Mouse (Mus musculus) heart, postnatal 4 days (tissue): ENCODE data around the gene Trmt112. TPM values are rescaled to one million over a fixed set of nuclear protein-coding genes. Genes with fewer than 3 reads are reported as not detected.
"Not testable (repeated sequence)": the region's sequence is repeated elsewhere in the genome, so short reads cannot be mapped to it uniquely, and the experiment has no call there.

Experiments
- DNase-seq: peaks from one replicate; pipeline ENCODE4 v3.0.0; 2021
- total RNA-seq, 2 experiments: library from RNA; stranded (reverse); gene quantifications; 2 replicates each; pipeline ENCODE4 v1.2.3; 2021

Trmt112 gene
- 10 to 100 TPM; 34.4 to 35.5 TPM for total RNA-seq

DNA sequence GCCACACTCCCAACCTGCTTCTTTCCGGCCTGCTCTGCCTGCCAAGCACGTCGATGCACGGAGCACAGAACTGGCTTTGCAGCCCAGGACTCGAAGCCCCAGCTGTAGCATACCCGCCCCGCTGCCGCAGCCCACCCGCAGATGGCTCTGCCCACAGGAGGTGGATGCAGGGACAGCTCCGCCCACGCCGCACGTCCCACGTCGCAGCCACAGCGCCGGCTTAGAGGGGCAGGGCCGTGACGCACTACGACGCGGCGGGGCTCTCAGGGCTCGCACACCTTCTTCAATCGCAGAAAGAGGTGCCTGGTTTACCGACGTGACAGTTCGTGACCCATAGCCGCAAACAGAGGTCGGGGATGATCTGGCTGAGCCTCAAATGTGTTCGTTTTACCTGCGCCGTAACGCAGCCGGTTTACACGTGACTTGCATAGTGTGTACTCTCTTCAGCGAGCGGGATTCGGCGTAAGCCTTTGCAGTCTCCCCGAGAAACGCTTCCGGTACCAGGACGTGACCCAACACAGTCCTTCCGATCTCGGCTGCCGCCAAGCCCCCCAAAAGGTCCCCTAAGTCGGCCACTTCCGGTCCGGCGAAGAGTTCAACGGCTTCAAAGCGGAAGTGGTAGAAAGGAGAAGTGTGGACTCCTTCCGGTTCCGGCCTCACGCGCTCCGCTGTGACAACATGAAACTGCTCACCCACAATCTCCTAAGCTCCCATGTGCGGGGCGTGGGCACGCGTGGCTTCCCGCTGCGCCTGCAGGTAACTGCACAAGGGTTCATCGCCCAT, at the start of gene Trmt112, which contains the start of gene Prdx5:
Gene Trmt112, plus strand, starts transcription at position 192 of the 783 bp plus-strand sequence.
Gene Prdx5, minus strand, starts transcription at position 600 of the 783 bp plus-strand sequence.
- DNase-seq: peak; percentile 90

- DNase-seq: no peak
Measured at GRCm38 (mm10) chr19:6859971-6860370, 49.5 kb upstream of the Trmt112 start.

DNA sequence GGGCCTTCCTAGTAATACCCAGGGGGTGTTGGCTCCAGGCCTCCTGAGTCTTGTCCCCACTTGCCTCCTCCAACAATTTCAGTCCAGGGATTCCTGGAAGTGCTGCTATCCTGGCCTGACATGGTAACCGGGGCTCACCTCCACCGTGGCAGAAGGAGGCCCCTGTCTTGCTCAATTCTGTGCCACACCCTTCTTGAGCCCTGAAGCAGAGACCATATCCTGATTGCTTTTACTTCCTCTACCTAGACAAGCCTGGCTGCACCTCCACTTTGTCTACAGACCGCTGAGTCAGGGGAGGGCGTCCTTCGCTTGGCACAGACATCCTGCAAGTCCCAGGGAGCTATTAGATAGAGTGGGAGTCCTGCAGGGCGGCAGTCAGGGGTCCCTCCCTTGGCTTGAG, 48.8 kb upstream of the Trmt112 start:
- DNase-seq: no peak

DNA sequence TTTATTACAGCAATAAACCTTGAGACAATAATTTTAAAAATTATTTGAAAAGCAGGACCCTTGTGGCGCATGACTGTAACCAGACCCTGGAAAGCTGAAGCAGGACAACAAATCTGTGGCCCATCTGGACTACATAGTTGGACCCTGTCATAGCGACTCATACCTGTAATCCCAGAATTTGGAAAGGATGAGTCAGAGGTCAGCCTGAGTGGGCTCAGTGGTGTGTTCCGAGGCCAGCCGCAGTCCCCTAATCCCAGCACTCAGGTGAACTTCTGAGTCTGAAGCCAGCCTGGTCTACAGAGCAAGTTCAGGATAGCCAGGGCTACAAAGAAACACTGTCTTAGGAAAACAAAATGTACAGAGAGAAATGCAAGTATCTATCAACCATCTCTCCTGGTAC, 48.0 kb upstream of the Trmt112 start:
- no peak for DNase-seq

DNA sequence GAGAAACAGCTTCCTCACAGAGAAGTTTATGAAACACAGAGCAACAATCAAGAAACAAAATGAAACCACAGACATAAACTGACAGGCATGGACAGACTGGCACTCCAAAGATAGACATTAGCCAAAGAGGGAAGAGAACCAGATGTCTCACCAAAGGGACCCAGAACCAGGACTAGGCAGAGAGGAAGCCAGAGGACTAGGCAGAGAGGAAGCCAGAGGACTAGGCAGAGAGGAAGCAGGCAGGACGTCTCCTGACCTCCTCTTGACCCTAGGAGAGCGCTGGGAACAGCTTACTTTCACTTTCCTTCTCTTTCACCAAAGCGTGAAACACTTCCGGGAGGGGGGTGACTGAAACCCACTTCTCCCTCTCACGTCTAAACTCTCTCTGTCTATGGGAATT, 40.1 kb upstream of the Trmt112 start:
- DNase-seq: peak; percentile 50

DNA sequence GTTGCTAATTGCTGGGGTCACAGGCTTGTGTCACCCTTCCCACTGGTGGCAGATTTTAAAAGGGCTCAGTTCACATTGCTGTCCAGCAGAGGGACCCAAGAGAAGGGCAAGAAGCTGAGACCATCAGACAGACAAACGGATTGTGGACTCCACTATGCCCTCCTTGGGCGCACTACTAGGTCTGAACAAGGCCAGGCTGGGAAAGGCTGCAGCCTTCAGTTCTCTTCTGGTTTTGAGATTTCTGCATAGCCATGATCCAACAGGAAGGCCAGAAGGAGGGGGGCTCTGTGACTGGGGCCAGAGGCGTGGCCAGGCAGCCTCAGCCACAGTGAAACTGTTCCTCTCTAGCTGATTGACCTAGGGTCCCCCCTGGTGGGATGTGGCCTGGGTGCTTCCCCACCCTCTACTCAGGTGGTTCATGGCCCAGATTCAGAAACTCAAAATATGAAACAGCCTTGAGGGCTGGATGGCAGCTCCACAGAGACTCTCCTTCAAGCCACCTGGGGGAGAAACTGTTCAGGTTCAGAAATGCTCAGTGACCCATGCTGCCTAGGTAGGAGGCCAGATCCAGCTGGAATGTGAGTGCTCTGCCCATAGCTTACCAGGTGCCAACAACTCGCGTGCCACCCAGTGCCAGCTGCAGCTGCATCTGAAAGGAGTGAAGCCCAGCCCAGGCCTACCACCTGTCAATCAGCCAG, 37.8 kb upstream of the Trmt112 start:
- no peak for DNase-seq

- DNase-seq: no peak
Measured at GRCm38 (mm10) chr19:6872701-6873100, 36.8 kb upstream of the Trmt112 start.

DNA sequence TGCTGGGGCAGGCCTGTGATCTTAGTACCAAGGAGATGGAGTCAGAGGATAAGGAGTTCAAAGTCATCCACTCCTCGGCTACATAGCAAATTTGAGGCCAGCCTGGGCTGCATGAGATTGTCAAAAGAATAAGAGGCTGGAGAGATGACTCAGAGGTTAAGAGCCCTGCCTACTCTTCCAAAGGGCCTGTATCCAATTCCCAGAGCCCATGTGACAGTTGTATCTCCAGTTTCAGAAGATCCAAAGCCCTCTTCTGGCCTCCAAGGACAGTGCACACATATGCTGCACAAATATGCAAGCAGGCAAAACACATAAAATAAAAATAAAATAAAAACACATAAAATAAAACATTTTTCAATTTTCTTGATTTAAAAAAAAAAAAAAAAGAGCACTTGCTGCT, 35.2 kb upstream of the Trmt112 start:
- no peak for DNase-seq

GRCm38 (mm10) chr19:6875834-6876233, 33.7 kb upstream of the Trmt112 start:
- DNase-seq: no peak

GRCm38 (mm10) chr19:6876799-6877198, 32.7 kb upstream of the Trmt112 start:
- no peak for DNase-seq

- DNase-seq: no peak
Measured at GRCm38 (mm10) chr19:6877965-6878364, 31.5 kb upstream of the Trmt112 start.

- DNase-seq: no peak
Measured at GRCm38 (mm10) chr19:6892512-6892911, 17.0 kb upstream of the Trmt112 start.

- DNase-seq: no peak
Measured at GRCm38 (mm10) chr19:6893731-6894451, 15.6 kb upstream of the Trmt112 start.

DNA sequence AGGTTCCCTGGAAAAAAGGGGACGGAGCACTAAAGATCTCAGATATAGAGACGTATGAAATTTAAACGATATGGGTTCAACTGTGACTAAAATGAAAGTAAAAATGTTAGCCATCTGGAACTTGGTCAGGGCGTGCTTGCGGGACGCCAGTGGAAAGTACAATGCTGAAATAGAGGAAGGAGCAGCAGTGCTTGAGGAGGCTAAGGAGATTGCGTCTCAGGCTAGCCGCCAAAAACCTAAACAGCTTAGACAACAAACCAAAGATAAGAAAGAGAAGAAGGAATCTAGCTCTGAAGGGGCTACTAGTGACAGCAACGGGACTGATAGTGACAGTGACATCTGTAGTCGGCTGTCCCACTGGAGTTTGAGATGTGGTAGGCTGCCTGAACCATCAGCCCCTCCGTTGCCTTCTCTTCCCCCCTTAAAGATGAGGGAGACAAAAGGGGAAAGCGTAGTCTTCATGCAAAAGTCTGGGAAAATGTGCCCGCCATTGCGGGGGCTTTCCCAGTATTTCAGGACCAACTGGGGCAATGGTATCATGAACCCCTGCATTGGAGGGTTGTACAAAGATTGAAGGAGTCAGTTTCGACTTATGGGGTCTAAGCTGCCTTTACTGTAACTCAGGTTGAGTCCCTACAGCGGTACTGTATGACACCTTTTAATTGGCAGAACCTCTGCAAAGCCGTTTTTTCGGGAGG, 13.7 kb upstream of the Trmt112 start:
- not testable (repeated sequence) for DNase-seq

- DNase-seq: no peak
Measured at GRCm38 (mm10) chr19:6899641-6900040, 9.9 kb upstream of the Trmt112 start.

GRCm38 (mm10) chr19:6903031-6903430, 6.5 kb upstream of the Trmt112 start:
- DNase-seq: no peak

GRCm38 (mm10) chr19:6904846-6905245, 4.7 kb upstream of the Trmt112 start:
- DNase-seq: no peak

- no peak for DNase-seq
Measured at GRCm38 (mm10) chr19:6905498-6906159, 3.9 kb upstream of the Trmt112 start.

GRCm38 (mm10) chr19:6906199-6906598, 3.3 kb upstream of the Trmt112 start:
- DNase-seq: no peak

GRCm38 (mm10) chr19:6907094-6907493, 2.4 kb upstream of the Trmt112 start:
- no peak for DNase-seq

GRCm38 (mm10) chr19:6907811-6908540, 1.5 kb upstream of the Trmt112 start:
- DNase-seq: no peak
